Mouse (Mus musculus) retina, postnatal 1 day (tissue): ENCODE results near the gene Prrt1.
A peak's percentile ranks its signal among the peaks of the same experiment; 100 is the strongest.

ENCODE experiments used
- DNase-seq: peaks from one replicate; pipeline ENCODE4 v3.0.0-alpha.2; 2012

Gene Prrt1

DNA sequence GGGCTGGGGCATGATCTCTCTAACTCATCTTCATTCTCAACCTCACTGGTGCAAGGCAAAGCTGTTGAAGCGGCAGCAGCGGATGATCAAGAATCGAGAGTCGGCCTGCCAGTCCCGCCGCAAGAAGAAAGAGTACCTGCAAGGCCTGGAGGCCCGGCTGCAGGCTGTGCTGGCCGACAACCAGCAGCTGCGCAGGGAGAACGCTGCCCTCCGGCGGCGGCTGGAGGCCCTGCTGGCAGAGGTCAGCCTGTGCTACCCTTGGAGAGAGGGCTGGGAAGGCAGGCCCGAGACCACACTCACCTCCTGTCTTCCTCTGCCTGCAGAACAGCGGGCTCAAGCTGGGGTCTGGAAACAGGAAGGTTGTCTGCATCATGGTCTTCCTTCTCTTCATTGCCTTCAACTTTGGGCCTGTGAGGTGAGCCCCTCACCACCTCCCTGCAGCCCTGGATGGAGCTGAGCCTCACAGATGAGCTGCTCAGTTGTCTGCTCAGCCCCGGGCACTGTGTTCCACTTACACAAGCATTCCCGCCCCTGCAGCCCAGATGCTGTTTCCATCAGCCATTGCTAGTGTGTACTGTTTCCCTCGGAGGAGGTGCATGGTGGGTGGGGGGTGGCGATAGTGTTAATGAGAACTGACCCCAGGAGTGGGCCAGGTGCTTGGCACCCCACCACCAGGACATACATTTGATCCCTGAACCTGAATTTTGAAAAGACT, 22.3 kb downstream of the Prrt1 start:
- peak; percentile 49 for DNase-seq

DNA sequence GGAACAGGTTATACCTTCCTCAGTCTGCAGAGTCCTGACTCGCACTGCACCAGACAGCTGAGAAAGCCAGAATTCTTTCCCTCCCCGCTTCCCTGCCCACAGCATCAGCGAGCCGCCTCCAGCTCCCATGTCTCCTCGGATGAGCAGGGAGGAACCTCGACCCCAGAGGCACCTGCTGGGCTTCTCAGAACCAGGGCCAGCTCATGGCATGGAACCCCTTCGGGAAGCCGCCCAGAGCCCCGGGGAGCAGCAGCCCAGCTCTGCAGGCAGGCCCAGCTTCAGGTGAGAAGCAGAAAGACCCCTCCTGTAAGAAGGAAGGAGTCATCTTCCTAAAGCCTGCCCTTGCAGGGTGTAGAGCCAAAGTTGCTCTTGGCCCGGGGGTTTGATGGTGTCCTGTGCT, 23.2 kb downstream of the Prrt1 start:
- no peak for DNase-seq

DNA sequence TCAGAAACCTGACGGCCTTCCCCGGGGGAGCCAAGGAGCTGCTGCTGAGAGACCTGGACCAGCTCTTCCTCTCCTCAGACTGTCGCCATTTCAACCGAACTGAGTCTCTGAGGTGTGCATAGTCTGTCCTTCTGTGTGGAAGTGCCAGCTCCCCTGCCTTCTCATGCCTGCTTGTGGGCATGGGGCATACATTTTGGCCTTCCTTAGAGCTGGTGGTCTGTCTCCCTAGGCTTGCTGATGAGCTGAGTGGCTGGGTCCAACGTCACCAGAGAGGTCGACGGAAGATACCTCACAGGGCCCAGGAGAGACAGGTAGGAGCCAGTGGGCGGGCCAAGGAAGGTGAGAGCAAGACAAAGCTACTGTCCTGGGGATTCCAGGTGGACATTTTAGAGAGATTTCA, 23.7 kb downstream of the Prrt1 start:
- DNase-seq: no peak

DNA sequence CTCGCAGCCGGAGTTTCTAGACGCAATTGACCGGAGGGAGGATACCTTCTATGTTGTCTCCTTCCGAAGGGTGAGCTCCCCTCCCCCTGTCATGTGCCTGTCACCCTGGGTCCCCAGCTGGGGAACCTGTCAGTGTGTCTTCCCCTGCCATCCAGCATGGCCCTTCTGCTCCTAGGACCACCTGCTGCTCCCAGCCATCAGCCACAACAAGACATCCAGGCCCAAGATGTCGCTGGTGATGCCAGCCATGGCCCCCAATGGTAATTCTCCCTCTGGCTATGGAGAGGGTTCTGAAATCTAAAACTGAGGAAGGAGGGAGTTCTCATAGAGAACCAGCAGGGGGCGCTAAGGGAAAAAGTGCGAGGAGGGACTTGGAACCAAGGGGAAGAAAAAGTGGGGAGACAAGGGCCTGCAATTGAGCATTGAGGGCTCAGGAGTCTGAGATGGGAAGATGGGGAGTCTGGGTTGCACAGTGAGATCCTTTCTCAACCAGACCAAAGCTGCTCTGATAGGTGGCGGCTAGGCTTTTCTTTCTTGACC, 24.5 kb downstream of the Prrt1 start:
- DNase-seq: peak; percentile 76

DNA sequence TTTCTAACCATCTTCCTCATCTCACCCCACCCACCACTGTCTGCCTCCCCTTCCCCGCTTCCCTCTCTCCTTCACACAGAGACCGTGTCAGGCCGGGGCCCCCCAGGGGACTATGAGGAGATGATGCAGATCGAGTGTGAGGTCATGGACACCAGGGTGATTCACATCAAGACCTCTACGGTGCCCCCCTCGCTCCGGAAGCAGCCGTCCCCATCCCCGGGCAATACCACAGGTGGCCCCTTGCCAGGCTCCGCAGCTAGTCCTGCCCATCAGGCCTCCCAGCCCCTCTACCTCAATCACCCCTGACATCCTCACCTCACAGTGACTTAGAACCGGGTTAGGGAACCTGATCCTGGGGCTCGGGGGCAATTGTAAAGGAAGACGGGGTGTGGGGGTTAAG, 25.1 kb downstream of the Prrt1 start:
- DNase-seq: no peak

DNA sequence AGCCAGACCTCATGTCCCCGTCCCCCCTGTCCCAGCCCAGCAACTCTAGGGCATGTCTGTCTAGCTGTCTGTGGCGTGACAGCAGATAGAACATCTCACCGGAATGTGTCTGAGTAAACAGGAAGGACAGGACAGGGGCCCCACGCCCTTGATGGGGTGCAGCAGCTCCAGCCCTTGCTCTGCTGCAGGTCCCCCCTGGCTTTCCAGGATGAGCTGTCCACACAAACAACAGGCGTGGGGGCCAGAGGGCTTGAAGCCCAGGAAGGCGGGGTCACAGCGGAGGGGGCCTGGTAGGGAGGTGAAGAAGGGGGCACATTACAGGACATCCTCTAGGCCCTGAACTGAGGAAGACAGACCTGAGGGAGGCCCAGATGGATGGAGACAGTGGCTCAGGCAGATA, 25.8 kb downstream of the Prrt1 start:
- DNase-seq: no peak

DNA sequence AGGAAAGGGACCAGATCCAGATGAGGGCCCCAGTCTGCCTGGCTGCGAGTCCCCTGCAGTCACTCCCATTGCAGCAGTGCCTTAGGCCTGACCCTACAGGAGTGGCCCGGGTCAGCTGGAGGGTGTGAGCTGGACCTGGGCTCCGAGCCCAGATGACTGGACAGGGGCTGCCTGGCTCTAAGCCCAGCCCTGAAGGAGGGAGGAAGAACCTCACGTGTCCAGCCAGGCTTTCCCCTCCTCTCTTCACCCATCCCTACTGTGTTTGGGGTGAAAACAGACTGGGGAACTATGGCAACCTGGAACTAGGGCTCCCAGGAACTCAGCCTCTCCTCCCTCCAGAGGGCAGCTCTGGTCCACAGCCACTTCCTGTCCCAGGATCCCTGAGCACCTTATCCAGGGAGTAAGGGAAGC, 26.3 kb downstream of the Prrt1 start:
- peak; percentile 28 for DNase-seq

DNA sequence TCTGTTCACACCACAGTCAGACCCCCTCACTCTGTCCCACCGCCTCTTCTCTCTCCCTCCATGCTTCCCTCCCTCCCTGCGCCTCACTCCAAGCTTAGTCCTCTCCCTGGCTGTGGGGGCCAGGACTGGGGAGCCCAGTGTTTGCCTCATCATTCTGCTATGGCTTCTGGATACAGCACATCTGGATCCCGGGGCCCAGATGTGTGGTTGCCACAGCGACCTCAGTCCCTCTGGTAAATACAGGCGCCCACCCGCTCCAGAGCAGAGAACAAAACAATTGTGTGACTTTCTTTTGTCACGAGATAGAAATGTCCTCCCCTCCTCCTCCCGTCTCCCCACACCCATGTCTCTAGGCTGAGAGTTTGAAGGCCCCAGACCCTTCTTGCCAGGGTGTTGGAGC, 27.3 kb downstream of the Prrt1 start:
- DNase-seq: no peak

DNA sequence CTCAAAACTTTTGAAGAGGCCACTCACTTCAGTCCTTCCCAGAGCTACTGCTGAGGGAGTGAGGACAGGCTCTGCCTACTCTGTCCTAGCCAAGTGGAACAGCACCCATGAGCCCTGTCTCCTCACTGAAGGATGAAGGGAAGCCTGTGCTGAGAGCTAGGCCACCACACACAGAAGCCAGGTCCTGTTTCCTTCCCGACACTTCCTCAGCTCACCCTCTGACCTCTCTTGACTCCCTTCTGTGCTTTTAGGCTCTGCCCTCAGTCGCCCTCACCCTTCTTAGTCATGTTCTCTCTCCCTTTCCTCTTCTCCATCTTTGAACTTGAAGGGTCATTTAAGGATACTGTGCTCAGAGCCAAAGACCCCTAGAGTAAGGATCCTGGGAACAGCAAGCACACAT, 27.9 kb downstream of the Prrt1 start:
- DNase-seq: no peak

DNA sequence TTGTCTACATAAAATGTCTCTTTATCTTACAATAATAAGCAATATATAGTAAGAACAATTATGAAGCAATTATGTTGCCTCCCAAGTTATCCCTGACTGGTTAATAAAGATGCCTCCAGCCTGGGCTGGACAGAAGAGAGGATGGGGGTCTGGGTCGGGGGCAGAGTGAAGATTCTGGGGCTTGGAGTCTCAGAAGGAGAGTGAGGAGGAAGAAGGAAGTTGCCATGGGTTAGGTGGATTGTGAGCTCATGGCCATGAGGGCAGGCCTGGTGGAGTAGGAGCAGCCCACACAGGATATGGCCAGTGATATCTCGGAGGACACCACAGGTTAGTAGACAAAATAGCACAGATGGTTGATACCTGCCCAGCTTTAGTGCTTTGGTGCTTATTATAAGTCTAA, 28.8 kb downstream of the Prrt1 start:
- DNase-seq: no peak

DNA sequence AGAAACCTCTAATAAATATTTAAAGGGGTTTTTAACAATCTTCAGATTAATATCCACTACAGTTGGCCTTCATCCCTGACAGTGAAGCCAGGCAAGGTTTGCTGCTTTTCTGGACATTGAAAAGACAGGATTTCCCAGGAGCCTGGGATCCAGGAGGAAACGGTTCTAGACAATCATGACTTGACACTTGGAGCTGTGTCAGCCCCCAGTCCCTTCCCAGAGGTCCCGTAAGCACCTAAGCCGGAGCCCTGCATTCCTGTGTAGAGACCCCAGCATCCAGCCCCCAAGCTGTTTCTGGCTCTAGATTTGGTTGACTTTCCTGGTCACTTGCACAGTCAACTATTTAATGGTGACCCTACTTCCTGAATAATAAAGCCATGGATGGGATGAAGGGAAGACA, 29.3 kb downstream of the Prrt1 start:
- no peak for DNase-seq

DNA sequence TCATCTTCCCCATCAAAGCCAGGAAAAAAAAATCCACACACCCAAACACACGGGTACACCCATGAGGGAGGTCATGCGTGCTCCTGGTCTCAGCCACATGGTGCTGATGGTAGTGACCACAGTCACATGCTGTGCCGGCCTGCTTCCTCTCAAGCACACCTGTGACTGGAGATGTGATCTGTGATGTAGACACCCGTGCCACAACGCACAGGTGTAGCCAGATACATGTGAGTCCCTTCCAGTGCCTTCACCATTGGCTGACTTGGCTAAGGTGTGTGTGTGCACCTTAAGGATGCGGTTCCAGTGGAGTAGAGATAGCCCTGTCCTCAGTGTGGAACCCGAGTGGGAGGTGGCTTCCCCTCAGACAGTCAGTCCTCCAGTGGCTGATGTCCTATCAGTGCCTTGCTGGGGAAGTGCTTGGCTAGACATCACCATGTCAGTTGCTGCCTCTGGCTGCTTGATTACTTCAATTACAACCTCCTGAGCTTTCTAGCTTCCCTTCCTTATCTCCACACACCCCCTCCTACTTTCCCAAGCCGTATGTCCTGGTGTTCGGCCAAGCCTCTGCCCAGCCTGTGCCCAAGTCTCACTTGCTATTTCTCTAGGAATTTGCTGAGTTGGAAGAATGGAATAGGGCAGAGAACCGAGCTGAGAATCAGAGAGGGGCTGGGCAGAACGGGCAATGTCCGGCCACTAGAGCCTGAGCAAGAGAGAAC, 30.0 kb downstream of the Prrt1 start:
- no peak for DNase-seq

DNA sequence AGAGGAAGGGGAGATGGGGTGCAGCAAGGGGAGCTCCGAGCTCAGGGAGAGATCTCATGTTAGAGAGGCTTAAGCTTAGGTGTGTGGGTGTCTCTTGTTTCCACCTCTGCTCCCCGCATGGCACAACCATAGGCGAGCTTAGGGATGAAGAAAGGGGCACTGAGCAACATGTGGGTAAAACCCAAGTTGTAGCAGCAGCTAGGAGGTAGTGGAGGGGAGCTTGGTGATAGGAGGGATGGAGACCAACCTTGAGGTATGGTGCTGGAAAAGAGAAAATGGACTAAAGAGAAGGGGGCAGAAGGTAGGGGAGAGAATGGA, 30.5 kb downstream of the Prrt1 start:
- DNase-seq: no peak

DNA sequence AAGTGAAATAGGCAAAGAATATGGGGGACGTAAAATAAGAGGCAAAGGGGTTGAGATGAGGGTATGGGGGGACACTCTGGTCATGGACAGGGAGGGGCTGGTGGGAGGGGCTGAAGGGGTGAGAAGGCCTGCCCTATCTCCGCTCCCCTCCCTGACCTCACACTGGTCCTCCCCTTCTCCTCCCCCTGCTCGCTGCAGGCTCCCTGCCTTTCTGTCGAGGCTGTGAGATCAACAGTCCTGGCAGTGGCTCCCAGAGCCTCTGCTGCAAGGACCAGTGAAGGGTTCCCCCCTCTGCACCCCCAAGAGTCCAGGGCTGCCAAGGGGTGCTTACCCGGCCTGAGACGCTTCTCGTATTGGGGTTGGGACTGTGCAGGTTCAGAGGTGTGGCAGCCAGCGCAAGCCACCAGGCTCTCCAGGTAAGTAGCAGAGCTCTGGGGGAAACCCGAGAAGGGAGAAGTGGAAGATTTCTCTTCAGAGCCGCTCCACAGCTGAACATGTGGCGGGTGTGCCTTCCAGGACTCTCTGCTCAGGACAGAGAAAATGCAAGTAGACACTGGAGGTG, 31.0 kb downstream of the Prrt1 start:
- no peak for DNase-seq

DNA sequence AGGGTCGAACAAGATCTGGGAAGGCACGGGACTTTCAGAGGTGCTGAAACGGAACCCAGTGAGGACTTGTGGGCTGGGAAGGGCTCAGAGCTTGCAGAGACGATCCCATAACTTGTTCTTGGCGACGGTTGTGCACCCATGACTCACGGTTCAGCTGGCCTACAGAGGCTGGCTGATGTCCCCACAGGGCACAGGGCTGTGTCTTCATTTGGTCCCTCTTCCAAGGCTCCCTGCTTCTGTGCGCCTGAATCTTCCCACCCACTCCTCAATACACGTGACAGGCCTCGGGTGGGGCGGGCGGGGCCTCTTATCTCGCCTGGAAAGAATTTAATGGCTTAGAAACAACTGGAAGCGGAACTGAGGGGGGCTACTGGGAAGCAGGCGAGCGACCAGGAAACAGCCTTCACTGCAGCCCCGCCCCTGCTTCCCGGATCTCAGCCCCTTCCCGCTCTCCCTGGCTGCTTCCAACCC, 31.8 kb downstream of the Prrt1 start:
- DNase-seq: peak; percentile 32

DNA sequence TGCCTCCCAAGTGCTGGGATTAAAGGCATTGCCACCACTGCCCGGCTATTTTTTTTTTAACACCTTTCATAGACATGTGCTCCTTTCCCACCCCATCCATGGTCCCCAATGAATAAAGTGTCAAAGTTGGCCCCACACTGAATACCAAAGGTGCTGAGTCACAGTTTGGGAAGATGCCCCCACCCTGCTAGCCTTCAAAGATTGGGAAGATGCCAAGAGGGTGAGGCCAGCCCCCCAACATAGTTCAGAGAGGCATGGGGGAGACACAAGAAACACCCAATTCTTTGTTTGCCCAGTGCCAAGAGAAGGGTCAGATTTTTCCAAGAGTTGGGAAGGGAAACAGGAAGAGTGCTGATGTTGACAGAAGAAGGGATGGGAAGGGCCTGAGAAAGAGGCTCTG, 33.1 kb downstream of the Prrt1 start:
- DNase-seq: no peak

DNA sequence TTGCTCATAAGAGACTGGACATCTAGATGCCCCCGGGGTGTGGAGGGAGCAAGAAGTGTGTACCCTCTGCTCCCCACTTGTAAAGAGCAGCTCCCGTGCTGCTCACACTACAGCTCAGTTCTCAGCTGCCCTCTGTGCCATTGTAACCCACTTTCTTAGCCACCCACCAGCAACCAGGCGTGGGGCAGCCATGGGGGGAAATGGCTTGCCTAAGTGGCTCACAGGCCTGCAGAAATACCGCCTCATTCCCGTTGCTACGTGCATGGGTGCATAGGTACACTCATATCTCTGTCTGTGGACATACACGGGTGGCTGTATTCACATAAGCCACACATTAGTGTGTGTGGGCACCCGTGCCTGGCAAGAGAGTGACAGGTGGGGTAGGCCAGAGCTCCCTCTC, 33.6 kb downstream of the Prrt1 start:
- no peak for DNase-seq

DNA sequence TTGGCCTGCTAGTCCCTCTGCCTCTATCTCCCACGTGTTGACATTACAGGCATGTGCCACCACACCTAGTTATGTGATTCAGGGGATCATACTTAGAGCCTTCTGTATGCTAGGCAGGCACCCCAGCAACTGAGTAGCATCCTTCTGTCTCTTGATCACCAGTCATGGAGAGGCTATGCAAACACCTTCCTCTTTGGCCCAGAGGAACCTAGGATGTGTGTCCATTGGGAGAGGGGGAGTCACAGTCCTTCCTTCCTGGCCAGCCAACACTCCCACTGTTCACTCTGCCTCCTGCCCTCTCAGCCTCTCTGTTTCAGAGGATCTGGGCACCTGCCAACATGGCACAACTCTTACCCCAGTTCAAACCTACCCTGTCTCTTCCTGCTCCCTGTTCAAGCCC, 34.2 kb downstream of the Prrt1 start:
- no peak for DNase-seq

DNA sequence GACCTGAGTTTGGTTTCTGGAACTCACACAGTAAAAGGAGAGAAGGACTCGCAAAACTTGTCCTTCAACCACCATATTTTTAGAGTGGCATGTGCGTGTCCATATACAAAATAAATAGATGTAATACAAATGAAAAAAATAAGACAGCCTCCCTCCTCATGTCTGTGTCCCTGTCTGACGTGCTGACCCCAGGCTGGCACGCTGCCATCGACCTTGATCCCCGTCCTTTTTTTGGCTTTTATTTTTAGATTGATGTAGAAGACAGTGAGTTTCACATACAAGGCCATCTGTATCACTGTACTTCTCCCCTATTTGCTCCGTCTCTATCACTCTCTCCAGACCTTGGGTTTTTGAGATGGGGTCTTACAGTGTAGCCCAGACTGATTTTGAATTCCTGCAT, 35.1 kb downstream of the Prrt1 start:
- no peak for DNase-seq

DNA sequence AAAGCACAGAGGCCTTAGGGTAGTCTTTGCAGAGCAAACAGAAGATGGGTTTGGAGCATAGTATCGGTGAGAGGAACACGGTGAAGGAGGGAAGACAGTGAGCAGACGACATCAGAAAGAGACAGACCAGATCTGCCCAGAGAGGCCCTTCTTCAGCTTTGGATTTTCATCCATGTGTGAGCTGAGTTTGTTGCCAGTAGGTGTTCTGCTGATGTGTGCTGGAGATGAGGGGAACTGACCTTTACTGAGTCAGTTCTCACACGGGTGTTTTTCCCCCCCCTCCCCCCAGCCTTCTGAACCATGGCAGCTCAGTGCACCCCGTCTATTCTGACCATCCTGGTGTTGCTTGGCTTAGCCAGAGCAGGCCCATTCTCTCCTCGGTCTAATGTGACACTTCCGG, 40.9 kb downstream of the Prrt1 start, which contains the start of gene Tnxb:
TSS of gene Tnxb (plus strand) at position 301 of the 400 bp plus-strand sequence.
- no peak for DNase-seq

DNA sequence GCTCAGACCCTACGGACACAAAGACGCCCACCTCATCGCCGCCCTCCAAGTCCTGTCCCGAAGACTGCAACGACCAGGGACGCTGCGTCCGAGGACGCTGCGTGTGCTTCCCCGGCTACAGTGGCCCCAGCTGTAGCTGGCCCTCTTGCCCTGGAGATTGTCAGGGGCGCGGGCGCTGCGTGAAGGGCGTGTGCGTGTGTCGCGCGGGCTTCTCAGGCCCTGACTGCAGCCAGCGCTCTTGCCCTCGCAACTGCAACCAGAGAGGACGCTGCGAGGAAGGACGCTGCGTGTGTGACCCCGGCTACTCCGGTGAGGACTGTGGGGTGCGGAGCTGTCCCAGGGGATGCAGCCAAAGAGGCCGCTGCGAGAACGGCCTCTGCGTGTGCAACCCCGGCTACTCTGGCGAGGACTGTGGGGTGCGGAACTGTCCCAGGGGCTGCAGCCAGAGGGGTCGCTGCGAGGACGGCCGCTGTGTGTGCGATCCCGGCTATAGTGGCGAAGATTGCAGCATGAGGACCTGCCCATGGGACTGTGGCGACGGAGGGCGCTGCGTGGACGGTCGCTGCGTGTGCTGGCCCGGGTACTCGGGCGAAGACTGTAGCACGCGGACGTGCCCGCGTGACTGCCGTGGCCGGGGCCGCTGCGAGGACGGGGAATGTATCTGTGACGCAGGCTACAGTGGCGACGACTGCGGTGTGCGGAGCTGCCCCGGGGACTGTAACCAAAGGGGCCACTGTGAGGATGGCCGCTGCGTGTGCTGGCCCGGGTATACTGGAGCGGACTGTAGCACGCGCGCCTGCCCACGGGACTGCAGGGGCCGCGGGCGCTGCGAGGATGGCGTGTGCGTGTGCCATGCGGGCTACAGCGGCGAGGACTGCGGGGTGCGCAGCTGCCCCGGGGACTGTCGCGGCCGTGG, 42.1 kb downstream of the Prrt1 start:
- DNase-seq: peak; percentile 45

DNA sequence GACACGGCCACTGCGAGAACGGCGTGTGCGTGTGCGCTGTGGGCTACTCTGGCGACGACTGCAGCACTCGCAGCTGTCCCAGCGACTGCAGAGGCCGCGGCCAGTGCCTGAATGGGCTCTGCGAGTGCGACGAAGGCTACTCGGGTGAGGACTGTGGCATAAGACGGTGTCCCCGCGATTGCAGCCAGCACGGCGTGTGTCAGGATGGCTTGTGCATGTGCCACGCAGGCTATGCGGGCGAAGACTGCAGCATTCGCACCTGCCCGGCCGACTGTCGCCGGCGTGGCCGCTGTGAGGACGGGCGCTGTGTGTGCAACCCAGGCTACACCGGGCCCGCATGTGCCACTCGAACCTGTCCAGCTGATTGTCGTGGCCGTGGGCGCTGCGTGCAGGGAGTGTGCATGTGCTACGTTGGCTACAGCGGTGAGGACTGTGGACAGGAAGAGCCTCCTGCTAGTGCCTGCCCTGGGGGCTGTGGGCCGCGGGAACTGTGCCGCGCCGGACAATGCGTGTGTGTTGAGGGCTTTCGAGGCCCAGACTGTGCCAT, 43.0 kb downstream of the Prrt1 start:
- peak; percentile 19 for DNase-seq

DNA sequence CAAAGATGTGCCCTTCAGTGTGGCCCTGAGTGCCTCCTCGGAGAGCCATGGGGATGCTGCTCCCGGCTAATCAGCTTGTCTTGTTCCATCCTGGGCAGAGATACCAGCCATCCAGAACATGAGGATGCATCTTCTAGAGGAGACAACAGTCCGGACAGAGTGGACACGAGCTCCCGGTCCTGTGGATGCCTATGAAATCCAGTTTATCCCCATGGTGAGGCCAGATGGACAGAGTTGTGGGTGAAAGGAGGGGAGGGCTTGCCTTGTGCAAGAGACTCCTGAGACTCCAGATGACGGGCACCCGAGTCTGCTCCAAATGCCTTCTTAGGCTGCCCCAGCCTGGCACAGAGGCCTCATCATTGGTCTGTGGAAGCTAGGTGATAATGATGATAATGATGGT, 43.8 kb downstream of the Prrt1 start:
- DNase-seq: no peak
